Mouse (Mus musculus): ENCODE data around the gene Atp5g1. TPM values are rescaled to one million over a fixed set of nuclear protein-coding genes. Genes with fewer than 3 reads are reported as not detected.

Atp5g1 gene
- polyA plus RNA-seq, 1 experiment from 2014 or later = 738 TPM

DNA sequence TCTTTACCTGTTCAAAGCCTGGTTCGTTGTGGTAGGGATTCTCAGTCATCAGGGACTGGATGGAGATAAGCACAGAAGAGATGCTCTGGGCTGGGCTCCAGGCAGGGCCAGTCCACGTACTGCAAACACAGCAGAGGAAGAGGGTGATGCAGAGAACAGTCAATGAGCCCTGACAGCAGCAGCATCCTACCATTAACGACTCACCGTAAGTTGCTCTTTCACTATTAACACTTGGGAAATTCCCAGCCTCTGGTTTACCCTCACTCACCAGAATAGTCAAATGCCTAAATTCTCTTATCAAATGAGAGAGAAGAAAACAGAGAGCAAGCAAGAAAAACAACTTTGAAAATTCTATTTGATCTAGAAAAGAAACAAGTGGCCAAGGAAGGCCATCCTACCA, 17.2 kb downstream of the Atp5g1 start:
- peaks cover 89% of the 10 kb centered on the region for H3K36me3 ChIP-seq (ENCODE audit: insufficient read depth)
- no peak overlapping the region for H3K4me2 ChIP-seq
- TF ChIP-seq CTCF (IDR thresholded peaks at IDR 0.05; ENCODE audit: low read depth) = no peak
- no peaks in the 10 kb centered on the region for H3K27me3 ChIP-seq (ENCODE audit: insufficient read depth, low read length)
- H3K4me1 ChIP-seq (ENCODE audit: insufficient read depth) = peaks cover 5% of the 10 kb centered on the region
- no peak for DNase-seq
- ATAC-seq (ENCODE audit: insufficient read depth) = no peak
- H3K4me3 ChIP-seq (ENCODE audit: low read depth, low read length) = no peak overlapping the region
- H3K9ac ChIP-seq = no peak overlapping the region
- H3K27ac ChIP-seq (ENCODE audit: low read depth) = no peak overlapping the region
- no peaks in the 10 kb centered on the region for H3K9me3 ChIP-seq (ENCODE audit: low read depth, low read length)
- 89% methylated on average over 4 of the region's 4 CpGs for WGBS

DNA sequence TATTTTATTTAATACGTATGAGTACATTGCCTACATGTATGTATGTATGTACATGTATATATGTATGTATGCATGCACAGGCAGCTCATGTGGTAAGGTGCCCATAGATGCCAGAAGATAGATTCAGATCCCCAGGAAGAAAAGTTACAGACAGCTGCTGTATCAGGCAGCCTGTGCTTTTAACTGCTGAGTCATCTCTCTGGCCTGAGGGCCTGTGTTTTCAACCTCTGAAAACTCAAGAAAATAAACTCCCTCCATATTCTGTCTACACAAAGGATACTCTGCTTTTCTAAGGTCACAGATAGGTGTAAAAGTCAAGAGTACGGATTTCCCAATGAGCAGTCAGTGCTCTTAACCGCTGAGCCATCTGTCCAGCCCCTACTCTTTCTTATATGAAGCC, 24.6 kb downstream of the Atp5g1 start:
- Histone ChIP-seq H3K36me3 (ENCODE audit: insufficient read depth) (peaks cover 92% of the 10 kb centered on the region), H3K4me3 (ENCODE audit: low read depth, low read length) (no peak overlapping the region), H3K27ac (ENCODE audit: low read depth) (no peak overlapping the region), H3K4me1 (ENCODE audit: insufficient read depth) (no peaks in the 10 kb centered on the region), H3K4me2 (no peak overlapping the region), H3K27me3 (ENCODE audit: insufficient read depth, low read length) (no peaks in the 10 kb centered on the region), H3K9me3 (ENCODE audit: low read depth, low read length) (no peaks in the 10 kb centered on the region), H3K9ac (no peak overlapping the region)
- 90% methylated on average over 3 of the region's 3 CpGs for WGBS
- ATAC-seq (ENCODE audit: insufficient read depth) (no peak), DNase-seq (no peak)
- TF ChIP-seq CTCF (IDR thresholded peaks at IDR 0.05; ENCODE audit: low read depth) = no peak

DNA sequence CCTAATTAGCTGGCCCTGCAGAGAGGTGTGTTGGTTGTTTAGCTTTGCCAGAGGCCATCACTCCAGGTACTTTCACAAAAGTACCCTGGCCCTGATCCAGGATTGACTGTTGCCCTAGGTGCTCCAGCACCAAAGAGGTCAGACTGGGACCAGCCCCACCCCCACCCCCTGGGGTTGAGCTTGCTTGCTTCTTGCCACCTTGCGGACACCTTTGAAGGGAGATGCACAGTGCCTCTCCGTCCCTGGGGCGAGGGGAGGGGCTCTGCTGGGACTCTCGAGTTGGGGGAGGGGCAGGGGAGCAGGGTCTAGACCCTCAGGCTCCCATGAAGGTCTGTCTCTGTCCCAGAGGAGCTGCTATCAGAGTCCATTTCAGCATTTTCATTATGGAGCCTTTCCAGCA, 25.5 kb downstream of the Atp5g1 start:
- peaks cover 88% of the 10 kb centered on the region for H3K36me3 ChIP-seq (ENCODE audit: insufficient read depth)
- no peak overlapping the region for H3K4me3 ChIP-seq (ENCODE audit: low read depth, low read length)
- H3K9me3 ChIP-seq (ENCODE audit: low read depth, low read length) = no peaks in the 10 kb centered on the region
- 74% methylated on average over 4 of the region's 4 CpGs for whole genome bisulfite sequencing
- no peak for TF ChIP-seq CTCF (IDR thresholded peaks at IDR 0.05; ENCODE audit: low read depth)
- H3K27me3 ChIP-seq (ENCODE audit: insufficient read depth, low read length) = no peaks in the 10 kb centered on the region
- H3K4me2 ChIP-seq = no peak overlapping the region
- H3K27ac ChIP-seq (ENCODE audit: low read depth) = no peak overlapping the region
- no peak overlapping the region for H3K9ac ChIP-seq
- no peaks in the 10 kb centered on the region for H3K4me1 ChIP-seq (ENCODE audit: insufficient read depth)
- no peak for DNase-seq
- ATAC-seq (ENCODE audit: insufficient read depth) = no peak

DNA sequence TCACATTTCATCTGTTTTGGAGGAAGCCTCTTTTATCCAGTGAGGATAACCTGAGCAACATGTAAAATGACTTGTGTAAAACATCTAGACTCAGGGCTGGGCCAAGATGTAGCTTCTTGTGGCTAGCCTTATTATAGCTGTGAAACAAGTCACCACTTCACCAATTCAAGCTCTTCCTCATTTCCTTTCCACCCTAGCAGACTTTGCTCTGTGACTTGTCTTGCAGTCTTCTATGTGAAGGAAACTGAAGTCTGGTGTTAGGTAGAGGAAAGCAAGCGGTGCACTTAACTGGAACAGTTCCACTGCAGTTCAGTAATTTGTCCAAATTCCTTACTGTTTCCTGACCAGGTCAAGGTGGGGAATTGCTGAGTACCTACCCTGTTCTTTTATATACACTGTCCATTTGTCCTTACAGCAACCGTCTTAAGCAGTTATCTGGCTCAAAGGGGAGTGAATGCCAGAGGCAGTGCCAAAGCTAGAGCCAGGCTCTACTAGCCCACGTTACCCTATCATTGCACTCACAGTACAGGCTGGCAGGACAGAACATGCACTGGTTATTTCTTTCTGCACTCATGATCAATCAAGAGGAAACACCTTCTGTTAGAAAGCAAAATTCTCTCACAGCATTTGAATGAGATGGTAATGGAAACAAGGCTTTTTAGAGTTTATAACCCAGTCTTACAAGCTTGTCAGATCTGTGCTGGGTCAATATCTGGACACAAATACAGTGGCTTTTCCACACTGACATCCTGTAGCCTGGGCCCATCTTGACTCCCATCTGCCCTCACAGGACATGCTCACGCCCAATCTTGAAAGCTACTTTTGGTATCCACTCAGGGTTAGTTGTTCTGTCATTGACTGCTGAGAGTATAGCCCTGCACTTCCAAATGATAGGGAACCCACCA, 27.7 kb downstream of the Atp5g1 start:
- Histone ChIP-seq H3K9me3 (ENCODE audit: low read depth, low read length) (no peaks in the 10 kb centered on the region), H3K27ac (ENCODE audit: low read depth) (no peak overlapping the region), H3K27me3 (ENCODE audit: insufficient read depth, low read length) (no peaks in the 10 kb centered on the region), H3K4me1 (ENCODE audit: insufficient read depth) (no peaks in the 10 kb centered on the region), H3K36me3 (ENCODE audit: insufficient read depth) (peaks cover 85% of the 10 kb centered on the region), H3K9ac (no peak overlapping the region), H3K4me2 (no peak overlapping the region), H3K4me3 (ENCODE audit: low read depth, low read length) (no peak overlapping the region)
- TF ChIP-seq CTCF (IDR thresholded peaks at IDR 0.05; ENCODE audit: low read depth) = no peak
- ATAC-seq (ENCODE audit: insufficient read depth) = no peak
- WGBS = 79% methylated on average over 4 of the region's 4 CpGs
- no peak for DNase-seq

DNA sequence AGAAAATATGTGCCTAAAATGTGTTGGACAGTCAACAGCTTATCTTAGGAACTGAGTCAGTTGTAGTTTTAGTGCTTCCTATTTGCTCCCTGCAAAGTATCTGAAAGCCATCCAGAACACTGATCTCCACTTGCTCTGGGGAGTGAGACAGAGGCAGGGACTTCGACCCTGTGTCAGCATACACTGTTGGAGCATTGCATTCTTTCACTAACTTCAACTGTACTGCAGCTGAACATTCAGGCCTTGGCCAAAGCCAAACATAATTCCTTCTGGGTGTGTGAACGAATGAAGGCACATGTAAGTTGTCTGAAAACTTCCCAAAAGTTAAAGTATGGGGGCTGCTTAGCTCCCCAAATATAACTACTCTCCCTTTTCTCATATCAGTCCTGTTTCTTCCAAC, 28.7 kb downstream of the Atp5g1 start:
- WGBS = 81% methylated on average over 2 of the region's 2 CpGs
- DNase-seq = no peak
- no peak overlapping the region for H3K4me3 ChIP-seq (ENCODE audit: low read depth, low read length)
- ATAC-seq (ENCODE audit: insufficient read depth) = no peak
- H3K27me3 ChIP-seq (ENCODE audit: insufficient read depth, low read length) = no peaks in the 10 kb centered on the region
- TF ChIP-seq CTCF (IDR thresholded peaks at IDR 0.05; ENCODE audit: low read depth) = no peak
- H3K4me2 ChIP-seq = no peak overlapping the region
- H3K27ac ChIP-seq (ENCODE audit: low read depth) = no peak overlapping the region
- no peaks in the 10 kb centered on the region for H3K4me1 ChIP-seq (ENCODE audit: insufficient read depth)
- no peaks in the 10 kb centered on the region for H3K9me3 ChIP-seq (ENCODE audit: low read depth, low read length)
- peaks cover 82% of the 10 kb centered on the region for H3K36me3 ChIP-seq (ENCODE audit: insufficient read depth)
- H3K9ac ChIP-seq = no peak overlapping the region

DNA sequence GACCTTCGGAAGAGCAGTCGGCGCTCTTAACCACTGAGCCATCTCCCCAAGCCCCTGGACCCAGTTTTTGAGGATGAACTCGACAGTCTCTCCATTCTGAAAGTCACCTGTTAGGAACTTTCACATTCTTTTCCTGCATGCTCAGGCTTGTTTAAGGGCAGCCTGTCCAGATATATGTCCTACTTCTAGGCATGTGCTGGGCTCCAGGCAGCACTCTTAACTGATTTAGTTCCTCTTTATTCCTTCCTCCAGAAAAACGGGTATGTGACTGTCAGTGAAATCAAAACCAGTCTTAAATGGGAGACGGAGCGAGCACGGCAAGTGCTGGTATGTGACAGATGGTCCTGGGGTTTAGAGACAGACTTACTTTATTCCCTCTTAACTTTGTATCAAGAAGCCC, 29.4 kb downstream of the Atp5g1 start:
- peaks cover 76% of the 10 kb centered on the region for H3K36me3 ChIP-seq (ENCODE audit: insufficient read depth)
- no peak overlapping the region for H3K4me2 ChIP-seq
- no peaks in the 10 kb centered on the region for H3K9me3 ChIP-seq (ENCODE audit: low read depth, low read length)
- H3K4me3 ChIP-seq (ENCODE audit: low read depth, low read length) = no peak overlapping the region
- H3K27ac ChIP-seq (ENCODE audit: low read depth) = no peak overlapping the region
- no peak for TF ChIP-seq CTCF (IDR thresholded peaks at IDR 0.05; ENCODE audit: low read depth)
- H3K4me1 ChIP-seq (ENCODE audit: insufficient read depth) = no peaks in the 10 kb centered on the region
- ATAC-seq (ENCODE audit: insufficient read depth) (no peak), DNase-seq (no peak)
- WGBS = 79% methylated on average over 8 of the region's 8 CpGs
- H3K27me3 ChIP-seq (ENCODE audit: insufficient read depth, low read length) = no peaks in the 10 kb centered on the region
- H3K9ac ChIP-seq = no peak overlapping the region

DNA sequence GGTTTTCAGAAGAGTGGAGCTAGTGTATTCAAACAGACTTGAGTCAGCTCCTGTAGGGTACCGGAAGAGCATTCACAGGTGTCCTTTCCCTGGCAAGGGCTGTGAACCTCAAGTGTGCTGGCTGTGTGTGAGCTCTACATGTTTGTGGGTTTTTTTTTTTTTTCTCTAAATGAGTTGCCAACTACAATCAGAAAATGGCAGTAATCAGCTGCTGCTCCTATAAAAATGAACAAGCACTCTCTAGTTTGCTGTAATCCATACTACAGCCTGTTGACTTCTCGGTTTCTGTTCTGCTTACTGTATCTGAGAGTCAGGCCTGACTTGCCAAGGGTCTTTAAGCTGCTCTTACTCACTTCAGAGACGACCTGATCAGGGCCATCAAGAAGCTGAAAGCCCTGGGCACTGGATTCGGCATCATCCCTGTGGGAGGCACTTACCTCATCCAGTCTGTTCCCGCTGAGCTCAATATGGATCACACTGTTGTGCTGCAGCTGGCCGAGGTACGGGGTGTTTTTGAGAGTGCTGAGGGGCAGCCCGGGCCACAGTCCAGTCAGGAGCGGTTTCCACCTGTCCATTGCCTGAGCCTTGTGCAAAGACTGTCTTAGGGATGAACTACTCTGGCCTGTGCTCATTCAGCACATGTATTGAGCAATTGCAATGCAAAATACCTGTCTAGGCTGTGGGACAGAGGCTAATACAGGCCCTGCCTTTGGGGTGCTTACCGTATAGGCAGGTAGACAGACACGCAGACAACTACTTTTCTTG, 30.5 kb downstream of the Atp5g1 start:
- WGBS = 81% methylated on average over 11 of the region's 11 CpGs

More for the DNA sequence above, 30.5 kb downstream of the Atp5g1 start:
- no peak overlapping the region for H3K4me2 ChIP-seq
- H3K27me3 ChIP-seq (ENCODE audit: insufficient read depth, low read length) = no peaks in the 10 kb centered on the region
- no peak overlapping the region for H3K4me3 ChIP-seq (ENCODE audit: low read depth, low read length)
- no peak for DNase-seq
- H3K36me3 ChIP-seq (ENCODE audit: insufficient read depth) = peaks cover 69% of the 10 kb centered on the region
- no peak for ATAC-seq (ENCODE audit: insufficient read depth)
- H3K4me1 ChIP-seq (ENCODE audit: insufficient read depth) = no peaks in the 10 kb centered on the region
- H3K9ac ChIP-seq = no peak overlapping the region
- H3K9me3 ChIP-seq (ENCODE audit: low read depth, low read length) = no peaks in the 10 kb centered on the region
- no peak for TF ChIP-seq CTCF (IDR thresholded peaks at IDR 0.05; ENCODE audit: low read depth)
- no peak overlapping the region for H3K27ac ChIP-seq (ENCODE audit: low read depth)

Measured in lung, embryonic 14.5 days (tissue).